Mouse (Mus musculus): Measurements from ENCODE around the gene Slc16a1. TPM values are rescaled to one million over a fixed set of nuclear protein-coding genes. Genes with fewer than 3 reads are reported as not detected.

Slc16a1 gene
- polyA plus RNA-seq, 1 experiment from 2014 or later, result 38.7 TPM

- ATAC-seq (ENCODE audit: insufficient read depth, low FRiP score, low TSS enrichment), result no peak
- WGBS, result 100% methylated on average over 1 of the region's 1 CpGs
- no peaks in the 10 kb centered on the region for H3K36me3 ChIP-seq (ENCODE audit: control insufficient read depth, insufficient read depth, low read length)
These were observed 5.9 kb downstream of the Slc16a1 start for GRCm38 (mm10) chr3:104644371-104644770.

GRCm38 (mm10) chr3:104654219-104654618 is 15.8 kb downstream of the Slc16a1 start:
- WGBS, result 93% methylated on average over 4 of the region's 4 CpGs
- H3K4me2 ChIP-seq (ENCODE audit: low read depth), result no peak overlapping the region
- H3K27ac ChIP-seq (ENCODE audit: low read depth, low read length), result no peak overlapping the region
- no peaks in the 10 kb centered on the region for H3K4me1 ChIP-seq (ENCODE audit: control insufficient read depth, insufficient read depth, low read length)
- no peak for ATAC-seq (ENCODE audit: insufficient read depth, low FRiP score, low TSS enrichment)
- no peak for DNase-seq (ENCODE audit: low spot score)
- no peak overlapping the region for H3K4me3 ChIP-seq (ENCODE audit: low read depth, low read length)
- peaks cover 2% of the 10 kb centered on the region for H3K36me3 ChIP-seq (ENCODE audit: control insufficient read depth, insufficient read depth, low read length)
- H3K9ac ChIP-seq (ENCODE audit: low read length), result no peak overlapping the region
- no peaks in the 10 kb centered on the region for H3K9me3 ChIP-seq (ENCODE audit: control insufficient read depth, low read length)
- no peaks in the 10 kb centered on the region for H3K27me3 ChIP-seq (ENCODE audit: control insufficient read depth, insufficient read depth, low read length)

More at GRCm38 (mm10) chr3:104644371-104644770, 5.9 kb downstream of the Slc16a1 start:
- H3K27ac ChIP-seq (ENCODE audit: low read depth, low read length), result no peak overlapping the region
- H3K27me3 ChIP-seq (ENCODE audit: control insufficient read depth, insufficient read depth, low read length), result no peaks in the 10 kb centered on the region
- H3K9ac ChIP-seq (ENCODE audit: low read length), result no peak overlapping the region
- no peak overlapping the region for H3K4me2 ChIP-seq (ENCODE audit: low read depth)
- H3K9me3 ChIP-seq (ENCODE audit: control insufficient read depth, low read length), result no peaks in the 10 kb centered on the region
- DNase-seq (ENCODE audit: low spot score), result no peak
- H3K4me3 ChIP-seq (ENCODE audit: low read depth, low read length), result no peak overlapping the region
- no peaks in the 10 kb centered on the region for H3K4me1 ChIP-seq (ENCODE audit: control insufficient read depth, insufficient read depth, low read length)

GRCm38 (mm10) chr3:104654921-104655320 is 16.5 kb downstream of the Slc16a1 start:
- 95% methylated on average over 4 of the region's 4 CpGs for WGBS

GRCm38 (mm10) chr3:104658706-104659105 is 20.2 kb downstream of the Slc16a1 start:
- no peaks in the 10 kb centered on the region for H3K4me1 ChIP-seq (ENCODE audit: control insufficient read depth, insufficient read depth, low read length)
- ATAC-seq (ENCODE audit: insufficient read depth, low FRiP score, low TSS enrichment), result no peak
- no peak overlapping the region for H3K27ac ChIP-seq (ENCODE audit: low read depth, low read length)
- H3K27me3 ChIP-seq (ENCODE audit: control insufficient read depth, insufficient read depth, low read length), result no peaks in the 10 kb centered on the region
- H3K4me3 ChIP-seq (ENCODE audit: low read depth, low read length), result no peak overlapping the region
- no peak overlapping the region for H3K4me2 ChIP-seq (ENCODE audit: low read depth)
- H3K9me3 ChIP-seq (ENCODE audit: control insufficient read depth, low read length), result no peaks in the 10 kb centered on the region
- 95% methylated on average over 2 of the region's 2 CpGs for WGBS
- DNase-seq (ENCODE audit: low spot score), result no peak
- no peak overlapping the region for H3K9ac ChIP-seq (ENCODE audit: low read length)
- no peaks in the 10 kb centered on the region; the same call in 1 of the 2 replicates for H3K36me3 ChIP-seq (ENCODE audit: control insufficient read depth, insufficient read depth, low read length)

More at GRCm38 (mm10) chr3:104654921-104655320, 16.5 kb downstream of the Slc16a1 start:
- DNase-seq (ENCODE audit: low spot score) (no peak), ATAC-seq (ENCODE audit: insufficient read depth, low FRiP score, low TSS enrichment) (no peak)
- no peaks in the 10 kb centered on the region for H3K9me3 ChIP-seq (ENCODE audit: control insufficient read depth, low read length)
- H3K36me3 ChIP-seq (ENCODE audit: control insufficient read depth, insufficient read depth, low read length), result peaks cover 2% of the 10 kb centered on the region
- H3K9ac ChIP-seq (ENCODE audit: low read length), result no peak overlapping the region
- H3K4me2 ChIP-seq (ENCODE audit: low read depth), result no peak overlapping the region
- H3K4me3 ChIP-seq (ENCODE audit: low read depth, low read length), result no peak overlapping the region
- H3K27me3 ChIP-seq (ENCODE audit: control insufficient read depth, insufficient read depth, low read length), result no peaks in the 10 kb centered on the region
- H3K27ac ChIP-seq (ENCODE audit: low read depth, low read length), result no peak overlapping the region
- H3K4me1 ChIP-seq (ENCODE audit: control insufficient read depth, insufficient read depth, low read length), result no peaks in the 10 kb centered on the region

- WGBS, result 90% methylated on average over 4 of the region's 4 CpGs
- ATAC-seq (ENCODE audit: insufficient read depth, low FRiP score, low TSS enrichment), result no peak
- no peak overlapping the region for H3K4me2 ChIP-seq (ENCODE audit: low read depth)
These were observed 21.3 kb downstream of the Slc16a1 start for GRCm38 (mm10) chr3:104659758-104660157.

GRCm38 (mm10) chr3:104660522-104660921 is 22.1 kb downstream of the Slc16a1 start:
- H3K36me3 ChIP-seq (ENCODE audit: control insufficient read depth, insufficient read depth, low read length), result no peaks in the 10 kb centered on the region; the same call in 1 of the 2 replicates
- no peak overlapping the region for H3K4me3 ChIP-seq (ENCODE audit: low read depth, low read length)
- H3K9me3 ChIP-seq (ENCODE audit: control insufficient read depth, low read length), result no peaks in the 10 kb centered on the region
- H3K27ac ChIP-seq (ENCODE audit: low read depth, low read length), result no peak overlapping the region
- H3K27me3 ChIP-seq (ENCODE audit: control insufficient read depth, insufficient read depth, low read length), result no peaks in the 10 kb centered on the region
- H3K4me1 ChIP-seq (ENCODE audit: control insufficient read depth, insufficient read depth, low read length), result no peaks in the 10 kb centered on the region
- no peak overlapping the region for H3K4me2 ChIP-seq (ENCODE audit: low read depth)
- no peak overlapping the region for H3K9ac ChIP-seq (ENCODE audit: low read length)
- ATAC-seq (ENCODE audit: insufficient read depth, low FRiP score, low TSS enrichment) (no peak), DNase-seq (ENCODE audit: low spot score) (no peak)
- 49% methylated on average over 3 of the region's 3 CpGs for WGBS

More at GRCm38 (mm10) chr3:104659758-104660157, 21.3 kb downstream of the Slc16a1 start:
- H3K4me1 ChIP-seq (ENCODE audit: control insufficient read depth, insufficient read depth, low read length), result no peaks in the 10 kb centered on the region
- H3K27me3 ChIP-seq (ENCODE audit: control insufficient read depth, insufficient read depth, low read length), result no peaks in the 10 kb centered on the region
- H3K36me3 ChIP-seq (ENCODE audit: control insufficient read depth, insufficient read depth, low read length), result no peaks in the 10 kb centered on the region; the same call in 1 of the 2 replicates
- no peak overlapping the region for H3K9ac ChIP-seq (ENCODE audit: low read length)
- H3K9me3 ChIP-seq (ENCODE audit: control insufficient read depth, low read length), result no peaks in the 10 kb centered on the region
- H3K27ac ChIP-seq (ENCODE audit: low read depth, low read length), result no peak overlapping the region
- H3K4me3 ChIP-seq (ENCODE audit: low read depth, low read length), result no peak overlapping the region
- no peak for DNase-seq (ENCODE audit: low spot score)

GRCm38 (mm10) chr3:104662007-104662406 is 23.5 kb downstream of the Slc16a1 start:
- ATAC-seq (ENCODE audit: insufficient read depth, low FRiP score, low TSS enrichment), result no peak
- H3K36me3 ChIP-seq (ENCODE audit: control insufficient read depth, insufficient read depth, low read length), result no peaks in the 10 kb centered on the region
- 60% methylated on average over 4 of the region's 4 CpGs for WGBS

GRCm38 (mm10) chr3:104662926-104663325 is 24.5 kb downstream of the Slc16a1 start:
- no peaks in the 10 kb centered on the region for H3K27me3 ChIP-seq (ENCODE audit: control insufficient read depth, insufficient read depth, low read length)
- 81% methylated on average over 11 of the region's 11 CpGs for WGBS
- no peak overlapping the region for H3K4me2 ChIP-seq (ENCODE audit: low read depth)
- no peaks in the 10 kb centered on the region for H3K9me3 ChIP-seq (ENCODE audit: control insufficient read depth, low read length)
- no peaks in the 10 kb centered on the region for H3K36me3 ChIP-seq (ENCODE audit: control insufficient read depth, insufficient read depth, low read length)
- ATAC-seq (ENCODE audit: insufficient read depth, low FRiP score, low TSS enrichment) (no peak), DNase-seq (ENCODE audit: low spot score) (no peak)
- no peak overlapping the region for H3K27ac ChIP-seq (ENCODE audit: low read depth, low read length)
- no peaks in the 10 kb centered on the region for H3K4me1 ChIP-seq (ENCODE audit: control insufficient read depth, insufficient read depth, low read length)
- no peak overlapping the region for H3K4me3 ChIP-seq (ENCODE audit: low read depth, low read length)
- H3K9ac ChIP-seq (ENCODE audit: low read length), result no peak overlapping the region

More at GRCm38 (mm10) chr3:104662007-104662406, 23.5 kb downstream of the Slc16a1 start:
- H3K9me3 ChIP-seq (ENCODE audit: control insufficient read depth, low read length), result no peaks in the 10 kb centered on the region
- H3K9ac ChIP-seq (ENCODE audit: low read length), result no peak overlapping the region
- no peak overlapping the region for H3K4me2 ChIP-seq (ENCODE audit: low read depth)
- no peaks in the 10 kb centered on the region for H3K27me3 ChIP-seq (ENCODE audit: control insufficient read depth, insufficient read depth, low read length)
- no peak overlapping the region for H3K27ac ChIP-seq (ENCODE audit: low read depth, low read length)
- no peak for DNase-seq (ENCODE audit: low spot score)
- no peak overlapping the region for H3K4me3 ChIP-seq (ENCODE audit: low read depth, low read length)
- H3K4me1 ChIP-seq (ENCODE audit: control insufficient read depth, insufficient read depth, low read length), result no peaks in the 10 kb centered on the region

GRCm38 (mm10) chr3:104666950-104667349 is 28.5 kb downstream of the Slc16a1 start:
- H3K27me3 ChIP-seq (ENCODE audit: control insufficient read depth, insufficient read depth, low read length), result no peaks in the 10 kb centered on the region
- no peak for DNase-seq (ENCODE audit: low spot score)

More at GRCm38 (mm10) chr3:104666950-104667349, 28.5 kb downstream of the Slc16a1 start:
- Histone ChIP-seq H3K36me3 (ENCODE audit: control insufficient read depth, insufficient read depth, low read length) (no peaks in the 10 kb centered on the region), H3K4me2 (ENCODE audit: low read depth) (no peak overlapping the region), H3K4me1 (ENCODE audit: control insufficient read depth, insufficient read depth, low read length) (no peaks in the 10 kb centered on the region), H3K4me3 (ENCODE audit: low read depth, low read length) (no peak overlapping the region), H3K9ac (ENCODE audit: low read length) (no peak overlapping the region), H3K9me3 (ENCODE audit: control insufficient read depth, low read length) (no peaks in the 10 kb centered on the region), H3K27ac (ENCODE audit: low read depth, low read length) (no peak overlapping the region)
- no peak for ATAC-seq (ENCODE audit: insufficient read depth, low FRiP score, low TSS enrichment)
- WGBS, result 75% methylated on average over 4 of the region's 4 CpGs

Measured in neural tube, embryonic 11.5 days (tissue).